Mouse (Mus musculus) G1E (cell line): ENCODE measurements around the gene Zcchc17.

ENCODE experiments used
- CTCF ChIP-seq: IDR thresholded peaks from 2 replicates; pipeline ENCODE4 v1.5.1; 2012; ENCODE audit warnings: low read depth, low read length, inconsistent platforms, mixed read lengths
- GATA1 ChIP-seq: IDR thresholded peaks from 2 replicates; pipeline ENCODE4 v1.6.1; 2012; ENCODE audit warnings: borderline replicate concordance, low read length, inconsistent platforms, mixed read lengths
- POLR2AphosphoS5 ChIP-seq: IDR thresholded peaks from 2 replicates; pipeline ENCODE4 v1.6.1; 2012; ENCODE audit warnings: low read depth, low read length, inconsistent platforms; ENCODE audit not compliant: insufficient replicate concordance
- TAL1 ChIP-seq: conservative IDR thresholded peaks from 2 replicates; pipeline ENCODE4 v1.6.1; 2012; ENCODE audit warnings: low read depth, low read length, inconsistent platforms, mixed read lengths

- no peak for TF ChIP-seq CTCF
- no peak for TF ChIP-seq TAL1
- no peak for TF ChIP-seq POLR2AphosphoS5
- TF ChIP-seq GATA1: no peak
Observed at GRCm38 (mm10) chr4:130294513-130294912, 65.2 kb downstream of the Zcchc17 start.
